In the genomic region with DNA sequence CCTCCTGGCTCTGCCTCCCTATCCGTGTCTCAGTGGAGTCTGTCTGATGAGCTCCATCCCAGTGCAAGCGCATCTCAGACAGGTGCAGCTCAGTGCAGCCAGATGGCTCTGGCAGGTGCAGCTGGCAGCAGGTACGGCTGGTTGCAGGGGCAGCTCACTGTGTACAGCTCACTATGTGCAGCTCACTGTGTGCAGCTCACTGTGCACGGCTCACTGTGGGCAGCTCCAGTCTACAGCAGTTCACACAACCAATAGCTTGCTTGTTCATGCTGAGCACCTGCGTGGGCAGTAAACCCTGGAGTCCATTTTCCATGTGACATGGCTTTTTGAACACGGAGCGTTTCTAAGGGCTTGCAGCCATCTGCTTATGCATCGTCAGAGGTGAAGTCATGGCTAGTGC, we compare ENCODE assay signal across 10 mouse cellular contexts. TPM values are rescaled to one million over a fixed set of nuclear protein-coding genes. Genes with fewer than 3 reads are reported as not detected.
DNase-seq lines count a peak whose midpoint lies in the region; ATAC-seq lines count a peak whose summit lies in the region.
"Had no signal": no experiment of that assay in that cellular context is flagged by ENCODE, and none has a peak within 500 bp of the region (broad histone marks: within the 10 kb centered on the region; RNA-seq: fewer than 3 reads in every experiment).

No protein-coding gene starts in this region.

- no peaks in the 10 kb centered on the region for H3K9me3 ChIP-seq in forebrain, embryonic 16.5 days (ENCODE audit: control insufficient read depth, low read length)
- no peaks in the 10 kb centered on the region for H3K9me3 ChIP-seq in forebrain, embryonic 11.5 days (ENCODE audit: control insufficient read depth, low read length)
- H3K9me3 ChIP-seq: limb, embryonic 15.5 days had no signal

- no peak overlapping the region for H3K27ac ChIP-seq in forebrain, embryonic 16.5 days (ENCODE audit: low read length)
- H3K27ac ChIP-seq in forebrain, embryonic 11.5 days (ENCODE audit: low read depth, low read length), result no peak overlapping the region
- H3K27ac ChIP-seq: limb, embryonic 15.5 days had no signal

- H3K27me3 ChIP-seq in forebrain, embryonic 16.5 days (replicated peaks; ENCODE audit: control insufficient read depth, insufficient read depth, low read length), result no peaks in the 10 kb centered on the region
- no peaks in the 10 kb centered on the region for H3K27me3 ChIP-seq in forebrain, embryonic 11.5 days (ENCODE audit: control insufficient read depth, insufficient read depth, low read length)
- H3K27me3 ChIP-seq: limb, embryonic 15.5 days had no signal

- no peak for DNase-seq in forebrain, embryonic 11.5 days (ENCODE audit: low spot score)
- peak; percentile 1 to 16 for DNase-seq in kidney, postnatal 4 days
- no peak for DNase-seq in kidney, postnatal 10 days
- peak; percentile 88 for DNase-seq in brain, adult 2 months (ENCODE audit: low read depth, low spot score)
- peak; percentile 61 to 64 for DNase-seq in cerebellum, postnatal 36 days
- DNase-seq in spleen, postnatal 4 days (ENCODE audit: low spot score in 2 of 2), result no peak
- DNase-seq in ovary, postnatal 36 days (ENCODE audit: low spot score), result no peak
- DNase-seq: adrenal gland, postnatal 14 days had no signal

- H3K4me1 ChIP-seq in forebrain, embryonic 16.5 days (replicated peaks; ENCODE audit: control insufficient read depth, insufficient read depth, low read length), result peaks cover 23% of the 10 kb centered on the region
- H3K4me1 ChIP-seq in forebrain, embryonic 11.5 days (replicated peaks; ENCODE audit: control insufficient read depth, insufficient read depth, low read length), result no peaks in the 10 kb centered on the region; the same call in 1 of the 2 replicates
- H3K4me1 ChIP-seq: limb, embryonic 15.5 days had no signal

- no peaks in the 10 kb centered on the region for H3K36me3 ChIP-seq in forebrain, embryonic 16.5 days (ENCODE audit: control insufficient read depth, insufficient read depth)
- no peaks in the 10 kb centered on the region for H3K36me3 ChIP-seq in forebrain, embryonic 11.5 days (ENCODE audit: control insufficient read depth, insufficient read depth, low read length)
- H3K36me3 ChIP-seq: limb, embryonic 15.5 days had no signal

- H3K4me3 ChIP-seq in forebrain, embryonic 16.5 days (replicated peaks; ENCODE audit: low read length), result no peak overlapping the region
- no peak overlapping the region for H3K4me3 ChIP-seq in forebrain, embryonic 11.5 days (ENCODE audit: low read depth, low read length)
- H3K4me3 ChIP-seq: limb, embryonic 15.5 days had no signal

- ATAC-seq in forebrain, embryonic 16.5 days, result peak; percentile 29; the same call in 1 of the 2 replicates
- ATAC-seq in forebrain, embryonic 11.5 days (replicated peaks; ENCODE audit: low FRiP score), result no peak

- 84% methylated on average over 8 of the region's 8 CpGs for WGBS in forebrain, embryonic 16.5 days
- 92% methylated on average over 8 of the region's 8 CpGs for WGBS in forebrain, embryonic 11.5 days

- no peak overlapping the region for H3K9ac ChIP-seq in forebrain, embryonic 16.5 days (replicated peaks; ENCODE audit: low read depth, low read length)
- no peak overlapping the region for H3K9ac ChIP-seq in forebrain, embryonic 11.5 days (ENCODE audit: low read length)
- H3K9ac ChIP-seq: limb, embryonic 15.5 days had no signal

- 0 out of 2 replicates have a peak overlapping the region, but pooled peaks have one; percentile 7 for H3K4me2 ChIP-seq in forebrain, embryonic 16.5 days (ENCODE audit: low read length)
- H3K4me2 ChIP-seq in forebrain, embryonic 11.5 days (ENCODE audit: low read depth, low read length, severe bottlenecking), result no peak overlapping the region
- H3K4me2 ChIP-seq: limb, embryonic 15.5 days had no signal

RNA-seq across cellular contexts. Expression of gene Mcf2l, which starts 54.4 kb away (rescaled TPM):
- polyA plus RNA-seq in forebrain, embryonic 16.5 days (2015; fragmentation: Nextera tagmentation; extraction: Ambion mirVana), result 153 and 163 TPM in 2 replicates
- 55.5 and 63.8 TPM in 2 replicates for polyA plus RNA-seq in forebrain, embryonic 11.5 days (2014; fragmentation: Nextera tagmentation; extraction: Ambion mirVana)

Comparison
In these comparisons a context has a peak if more than half of its experiments do, and no peak if none do; other contexts are left out.
1. DNase-seq: peak in kidney, postnatal 4 days (2 of 2), brain, adult 2 months (single experiment) and cerebellum, postnatal 36 days (2 of 2); none in forebrain, embryonic 11.5 days (single experiment), kidney, postnatal 10 days (single experiment), spleen, postnatal 4 days (0 of 2) and ovary, postnatal 36 days (single experiment).